Mouse (Mus musculus): ENCODE data around the gene Polr1c. TPM values are rescaled to one million over a fixed set of nuclear protein-coding genes. Genes with fewer than 3 reads are reported as not detected.
A peak's percentile ranks its signal among the peaks of the same experiment; 100 is the strongest.

The Polr1c gene
- total RNA-seq (2022), result 10 to 100 TPM; 35.4 to 42.3 (median 40.2) TPM

GRCm38 (mm10) chr17:46247512-46248188 is at the start of gene Polr1c, which contains the start of gene Yipf3:
TSS of gene Polr1c (minus strand) at chr17:46248054.
TSS of gene Yipf3 (plus strand) at chr17:46248080.
- DNase-seq (ENCODE audit: low spot score in 2 of 2), result peak; percentile 92 to 94

- DNase-seq (ENCODE audit: low spot score in 2 of 2), result no peak
Measured at GRCm38 (mm10) chr17:46297028-46297363, 49.1 kb upstream of the Polr1c start.

GRCm38 (mm10) chr17:46296601-46297000 is 48.7 kb upstream of the Polr1c start:
- DNase-seq (ENCODE audit: low spot score in 2 of 2), result no peak

- DNase-seq (ENCODE audit: low spot score in 2 of 2), result no peak
Measured at GRCm38 (mm10) chr17:46287678-46288095, 39.8 kb upstream of the Polr1c start.

GRCm38 (mm10) chr17:46285407-46285806 is 37.6 kb upstream of the Polr1c start:
- no peak for DNase-seq (ENCODE audit: low spot score in 2 of 2)

GRCm38 (mm10) chr17:46284653-46285052 is 36.8 kb upstream of the Polr1c start:
- no peak for DNase-seq (ENCODE audit: low spot score in 2 of 2)

- DNase-seq (ENCODE audit: low spot score in 2 of 2), result no peak
Measured at GRCm38 (mm10) chr17:46283911-46284310, 36.1 kb upstream of the Polr1c start.

GRCm38 (mm10) chr17:46283140-46283539 is 35.3 kb upstream of the Polr1c start:
- DNase-seq (ENCODE audit: low spot score in 2 of 2), result no peak

- DNase-seq (ENCODE audit: low spot score in 2 of 2), result peak; percentile 62 to 73
Measured at GRCm38 (mm10) chr17:46282483-46283123, 34.7 kb upstream of the Polr1c start, which contains the start of gene Tjap1. TSS of gene Tjap1 (minus strand) at chr17:46283026.

- no peak for DNase-seq (ENCODE audit: low spot score in 2 of 2)
Measured at GRCm38 (mm10) chr17:46278011-46278765, 30.3 kb upstream of the Polr1c start.

GRCm38 (mm10) chr17:46277586-46277985 is 29.7 kb upstream of the Polr1c start:
- DNase-seq (ENCODE audit: low spot score in 2 of 2), result no peak

- DNase-seq (ENCODE audit: low spot score in 2 of 2), result no peak
Measured at GRCm38 (mm10) chr17:46275506-46275905, 27.7 kb upstream of the Polr1c start.

- no peak for DNase-seq (ENCODE audit: low spot score in 2 of 2)
Measured at GRCm38 (mm10) chr17:46275034-46275433, 27.2 kb upstream of the Polr1c start.

GRCm38 (mm10) chr17:46274465-46274864 is 26.6 kb upstream of the Polr1c start:
- no peak for DNase-seq (ENCODE audit: low spot score in 2 of 2)

GRCm38 (mm10) chr17:46273803-46274236 is 26.0 kb upstream of the Polr1c start:
- peak in 1 of 2 experiments; percentile 61 for DNase-seq (ENCODE audit: low spot score in 2 of 2)

GRCm38 (mm10) chr17:46272675-46273074 is 24.8 kb upstream of the Polr1c start:
- DNase-seq (ENCODE audit: low spot score in 2 of 2), result no peak

GRCm38 (mm10) chr17:46272058-46272457 is 24.2 kb upstream of the Polr1c start:
- peak in 1 of 2 experiments; percentile 56 for DNase-seq (ENCODE audit: low spot score in 2 of 2)

- no peak for DNase-seq (ENCODE audit: low spot score in 2 of 2)
Measured at GRCm38 (mm10) chr17:46269771-46270534, 22.1 kb upstream of the Polr1c start.

GRCm38 (mm10) chr17:46268026-46268720 is 20.3 kb upstream of the Polr1c start:
- DNase-seq (ENCODE audit: low spot score in 2 of 2), result no peak

GRCm38 (mm10) chr17:46267511-46267910 is 19.7 kb upstream of the Polr1c start:
- peak in 1 of 2 experiments; percentile 1 for DNase-seq (ENCODE audit: low spot score in 2 of 2)

GRCm38 (mm10) chr17:46266986-46267385 is 19.1 kb upstream of the Polr1c start:
- no peak for DNase-seq (ENCODE audit: low spot score in 2 of 2)
